Mouse (Mus musculus) stomach, postnatal 0 days (tissue): ENCODE measurements around the gene Trrap.

ENCODE experiments used
- CTCF ChIP-seq: IDR thresholded peaks from 2 replicates; pipeline ENCODE4 v1.5.1; 2016; ENCODE audit warnings: antibody characterized with exemption, low read depth, mild to moderate bottlenecking, moderate library complexity
- EP300 ChIP-seq: optimal IDR thresholded peaks from 2 replicates; pipeline ENCODE3; 2016; ENCODE audit warnings: antibody characterized with exemption

GRCm38 (mm10) chr5:144829631-144830030, 62.1 kb downstream of the Trrap start:
- TF ChIP-seq CTCF (no peak), EP300 (no peak)
